Mouse (Mus musculus): ENCODE measurements at regions not wholly inside any gene's neighbourhood (a gene's known extent, or its start where the extent isn't known, plus 50 kb on each side); places are given as distances from the start of the nearest gene placed in this dataset.

GRCm38 (mm10) chr13:71158300-71158860, 316.8 kb upstream of the Adamts16 start:
- no peaks in the 10 kb centered on the region for H3K9me3 ChIP-seq (replicated peaks; ENCODE audit: control insufficient read depth, low read length)
- no peak for ATAC-seq (replicated peaks; ENCODE audit: insufficient number of reproducible peaks, low FRiP score, low TSS enrichment)
- no peak overlapping the region for H3K27ac ChIP-seq (ENCODE audit: low read depth, low read length)
- no peak overlapping the region for H3K4me3 ChIP-seq (ENCODE audit: low read depth, low read length)
- no peak overlapping the region for H3K4me2 ChIP-seq
- WGBS (ENCODE audit: insufficient replicate concordance): 68% methylated on average over 13 of the region's 13 CpGs
- no peaks in the 10 kb centered on the region for H3K4me1 ChIP-seq (ENCODE audit: control insufficient read depth, insufficient read depth, low read length)
- H3K27me3 ChIP-seq (ENCODE audit: control insufficient read depth, insufficient read depth, low read length): no peaks in the 10 kb centered on the region
- H3K36me3 ChIP-seq (ENCODE audit: control insufficient read depth, insufficient read depth, low read length): no peaks in the 10 kb centered on the region
- H3K9ac ChIP-seq (ENCODE audit: low read depth, low read length): no peak overlapping the region

- Histone ChIP-seq H3K27ac (ENCODE audit: low read depth, low read length) (no peak overlapping the region), H3K9ac (ENCODE audit: low read depth, low read length) (no peak overlapping the region), H3K4me2 (no peak overlapping the region), H3K36me3 (ENCODE audit: control insufficient read depth, insufficient read depth, low read length) (no peaks in the 10 kb centered on the region), H3K9me3 (replicated peaks; ENCODE audit: control insufficient read depth, low read length) (no peaks in the 10 kb centered on the region), H3K27me3 (ENCODE audit: control insufficient read depth, insufficient read depth, low read length) (no peaks in the 10 kb centered on the region), H3K4me1 (ENCODE audit: control insufficient read depth, insufficient read depth, low read length) (no peaks in the 10 kb centered on the region), H3K4me3 (ENCODE audit: low read depth, low read length) (no peak overlapping the region)
- no peak for ATAC-seq (replicated peaks; ENCODE audit: insufficient number of reproducible peaks, low FRiP score, low TSS enrichment)
- WGBS (ENCODE audit: insufficient replicate concordance): 55% methylated on average over 14 of the region's 14 CpGs
Observed at GRCm38 (mm10) chr13:71157656-71158299, 316.2 kb upstream of the Adamts16 start.

GRCm38 (mm10) chr13:71150092-71150491, 308.5 kb upstream of the Adamts16 start:
- Histone ChIP-seq H3K9ac (ENCODE audit: low read depth, low read length) (no peak overlapping the region), H3K4me1 (ENCODE audit: control insufficient read depth, insufficient read depth, low read length) (no peaks in the 10 kb centered on the region), H3K36me3 (ENCODE audit: control insufficient read depth, insufficient read depth, low read length) (no peaks in the 10 kb centered on the region), H3K4me3 (ENCODE audit: low read depth, low read length) (no peak overlapping the region), H3K4me2 (no peak overlapping the region), H3K27ac (ENCODE audit: low read depth, low read length) (no peak overlapping the region), H3K27me3 (ENCODE audit: control insufficient read depth, insufficient read depth, low read length) (no peaks in the 10 kb centered on the region), H3K9me3 (replicated peaks; ENCODE audit: control insufficient read depth, low read length) (no peaks in the 10 kb centered on the region)
- ATAC-seq (replicated peaks; ENCODE audit: insufficient number of reproducible peaks, low FRiP score, low TSS enrichment): no peak
- WGBS (ENCODE audit: insufficient replicate concordance): 26% methylated on average over 1 of the region's 1 CpGs

GRCm38 (mm10) chr13:71149303-71149696, 307.7 kb upstream of the Adamts16 start:
- Histone ChIP-seq H3K36me3 (ENCODE audit: control insufficient read depth, insufficient read depth, low read length) (no peaks in the 10 kb centered on the region), H3K27me3 (ENCODE audit: control insufficient read depth, insufficient read depth, low read length) (no peaks in the 10 kb centered on the region), H3K4me2 (no peak overlapping the region), H3K4me1 (ENCODE audit: control insufficient read depth, insufficient read depth, low read length) (no peaks in the 10 kb centered on the region), H3K4me3 (ENCODE audit: low read depth, low read length) (no peak overlapping the region), H3K9ac (ENCODE audit: low read depth, low read length) (no peak overlapping the region), H3K27ac (ENCODE audit: low read depth, low read length) (no peak overlapping the region), H3K9me3 (replicated peaks; ENCODE audit: control insufficient read depth, low read length) (no peaks in the 10 kb centered on the region)
- no peak for ATAC-seq (replicated peaks; ENCODE audit: insufficient number of reproducible peaks, low FRiP score, low TSS enrichment)
- WGBS (ENCODE audit: insufficient replicate concordance): 47% methylated on average over 5 of the region's 5 CpGs

GRCm38 (mm10) chr13:71148491-71149302, 307.1 kb upstream of the Adamts16 start:
- Histone ChIP-seq H3K36me3 (ENCODE audit: control insufficient read depth, insufficient read depth, low read length) (no peaks in the 10 kb centered on the region), H3K9me3 (replicated peaks; ENCODE audit: control insufficient read depth, low read length) (no peaks in the 10 kb centered on the region), H3K4me3 (ENCODE audit: low read depth, low read length) (no peak overlapping the region), H3K27me3 (ENCODE audit: control insufficient read depth, insufficient read depth, low read length) (no peaks in the 10 kb centered on the region), H3K4me1 (ENCODE audit: control insufficient read depth, insufficient read depth, low read length) (no peaks in the 10 kb centered on the region), H3K9ac (ENCODE audit: low read depth, low read length) (no peak overlapping the region), H3K27ac (ENCODE audit: low read depth, low read length) (no peak overlapping the region), H3K4me2 (no peak overlapping the region)
- no peak for ATAC-seq (replicated peaks; ENCODE audit: insufficient number of reproducible peaks, low FRiP score, low TSS enrichment)
- 41% methylated on average over 8 of the region's 8 CpGs for WGBS (ENCODE audit: insufficient replicate concordance)

- H3K27ac ChIP-seq (ENCODE audit: low read depth, low read length): no peak overlapping the region
- 87% methylated on average over 3 of the region's 3 CpGs for WGBS (ENCODE audit: insufficient replicate concordance)
- no peaks in the 10 kb centered on the region for H3K4me1 ChIP-seq (ENCODE audit: control insufficient read depth, insufficient read depth, low read length)
- no peak overlapping the region for H3K4me3 ChIP-seq (ENCODE audit: low read depth, low read length)
- H3K9me3 ChIP-seq (replicated peaks; ENCODE audit: control insufficient read depth, low read length): no peaks in the 10 kb centered on the region
- no peak overlapping the region for H3K9ac ChIP-seq (ENCODE audit: low read depth, low read length)
- no peak overlapping the region for H3K4me2 ChIP-seq
- no peaks in the 10 kb centered on the region for H3K27me3 ChIP-seq (ENCODE audit: control insufficient read depth, insufficient read depth, low read length)
- H3K36me3 ChIP-seq (ENCODE audit: control insufficient read depth, insufficient read depth, low read length): no peaks in the 10 kb centered on the region
- ATAC-seq (replicated peaks; ENCODE audit: insufficient number of reproducible peaks, low FRiP score, low TSS enrichment): no peak
Observed at GRCm38 (mm10) chr13:71146859-71147443, 305.3 kb upstream of the Adamts16 start.

- Histone ChIP-seq H3K9me3 (replicated peaks; ENCODE audit: control insufficient read depth, low read length) (no peaks in the 10 kb centered on the region), H3K27ac (ENCODE audit: low read depth, low read length) (no peak overlapping the region), H3K27me3 (ENCODE audit: control insufficient read depth, insufficient read depth, low read length) (no peaks in the 10 kb centered on the region), H3K36me3 (ENCODE audit: control insufficient read depth, insufficient read depth, low read length) (no peaks in the 10 kb centered on the region), H3K4me3 (ENCODE audit: low read depth, low read length) (no peak overlapping the region), H3K4me1 (ENCODE audit: control insufficient read depth, insufficient read depth, low read length) (no peaks in the 10 kb centered on the region), H3K9ac (ENCODE audit: low read depth, low read length) (no peak overlapping the region), H3K4me2 (no peak overlapping the region)
- WGBS (ENCODE audit: insufficient replicate concordance): 80% methylated on average over 11 of the region's 11 CpGs
- ATAC-seq (replicated peaks; ENCODE audit: insufficient number of reproducible peaks, low FRiP score, low TSS enrichment): no peak
Observed at GRCm38 (mm10) chr13:71138745-71139312, 297.2 kb upstream of the Adamts16 start.

- Histone ChIP-seq H3K9me3 (replicated peaks; ENCODE audit: control insufficient read depth, low read length) (no peaks in the 10 kb centered on the region), H3K4me2 (no peak overlapping the region), H3K4me3 (ENCODE audit: low read depth, low read length) (no peak overlapping the region), H3K36me3 (ENCODE audit: control insufficient read depth, insufficient read depth, low read length) (no peaks in the 10 kb centered on the region), H3K27me3 (ENCODE audit: control insufficient read depth, insufficient read depth, low read length) (no peaks in the 10 kb centered on the region), H3K4me1 (ENCODE audit: control insufficient read depth, insufficient read depth, low read length) (no peaks in the 10 kb centered on the region), H3K9ac (ENCODE audit: low read depth, low read length) (no peak overlapping the region), H3K27ac (ENCODE audit: low read depth, low read length) (no peak overlapping the region)
- 73% methylated on average over 5 of the region's 5 CpGs for WGBS (ENCODE audit: insufficient replicate concordance)
- no peak for ATAC-seq (replicated peaks; ENCODE audit: insufficient number of reproducible peaks, low FRiP score, low TSS enrichment)
Observed at GRCm38 (mm10) chr13:71135940-71136632, 294.5 kb upstream of the Adamts16 start.
